Mouse (Mus musculus): Measurements from ENCODE around the gene Ttc7b.

DNA sequence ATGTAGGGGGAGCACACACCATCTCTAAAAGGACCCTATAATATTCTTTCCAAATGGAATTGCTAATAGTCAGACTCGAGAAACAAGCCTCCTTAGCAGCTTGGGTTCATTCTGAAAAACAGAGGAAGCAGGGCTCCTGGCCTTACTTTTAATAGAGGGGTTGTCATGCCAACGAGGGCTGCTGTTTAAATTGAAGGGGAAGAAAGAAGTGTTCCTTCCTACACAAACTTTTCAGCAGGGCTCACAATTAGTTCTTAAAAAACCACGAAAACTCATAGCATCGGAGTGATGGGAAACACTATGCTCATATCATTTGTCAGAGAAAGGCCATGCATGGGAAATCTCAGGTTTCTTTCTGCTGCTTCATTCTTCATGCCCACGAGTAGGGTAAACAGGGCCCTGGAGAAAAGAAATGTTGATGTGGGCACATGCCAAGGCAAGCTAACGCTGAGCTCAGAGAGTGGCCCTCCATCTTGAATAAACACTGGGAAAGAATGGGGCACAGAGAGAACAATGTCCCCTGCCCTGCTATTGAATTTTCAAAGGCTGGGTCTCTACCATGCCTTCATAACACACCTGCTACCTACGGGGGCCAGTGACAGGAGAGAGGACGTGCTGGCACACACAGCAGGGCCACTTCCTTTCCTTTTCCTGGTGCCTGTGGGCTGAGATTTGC lies 122.2 kb downstream of the Ttc7b start:
- TF ChIP-seq USF1 (IDR thresholded peaks at IDR 0.05; ENCODE audit: low read depth) (no peak), POLR2AphosphoS2 (IDR thresholded peaks at IDR 0.05; ENCODE audit: insufficient read length, low read depth) (no peak)
